Mouse (Mus musculus): Measurements from ENCODE around the gene Cd247. TPM values are rescaled to one million over a fixed set of nuclear protein-coding genes. Genes with fewer than 3 reads are reported as not detected.

The Cd247 gene
- 494 TPM for polyA plus RNA-seq (2017; shearing (Covaris generic))

DNA sequence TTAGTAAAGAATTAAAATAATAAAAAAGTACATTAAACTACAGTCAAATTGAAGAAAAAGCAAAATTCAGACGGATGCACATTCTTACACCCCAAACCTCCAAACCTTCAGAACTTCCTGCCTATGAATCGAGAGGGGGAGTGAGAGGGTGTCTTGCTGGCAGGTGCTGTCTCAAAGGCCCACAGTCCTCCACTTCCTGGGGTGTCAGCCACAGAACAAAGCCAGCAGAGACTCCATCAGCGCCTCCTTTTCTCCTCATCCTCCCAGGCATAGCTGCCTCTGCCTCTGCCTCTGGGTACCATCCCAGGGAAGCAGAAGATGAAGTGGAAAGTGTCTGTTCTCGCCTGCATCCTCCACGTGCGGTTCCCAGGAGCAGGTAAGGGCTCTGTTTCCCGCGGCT lies at the start of gene Cd247:
Gene Cd247 (plus strand): TSS at position 171 of the 400 bp plus-strand sequence.

GRCm38 (mm10) chr1:165763635-165764372 lies 24.7 kb upstream of the Cd247 start, which contains the start of gene Creg1:
Creg1 (plus strand) TSS chr1:165763746.

Other genes starting within 250 kb of the Cd247 start
- 0.46 TPM for gene Mpzl1, start 154.1 kb upstream of the Cd247 start, polyA plus RNA-seq (2017; shearing (Covaris generic))
- 270 TPM for gene Rcsd1, start 78.9 kb upstream of the Cd247 start, polyA plus RNA-seq (2017; shearing (Covaris generic))
- 22.1 TPM for gene Creg1, start 24.9 kb upstream of the Cd247 start, polyA plus RNA-seq (2017; shearing (Covaris generic))
- 31.1 TPM for gene Pou2f1, start 214.0 kb downstream of the Cd247 start, polyA plus RNA-seq (2017; shearing (Covaris generic))

Data from CD4-positive, CD25-positive, alpha-beta regulatory T cell, adult 9 weeks (primary cell).